Comparison of ENCODE assay signal across 8 mouse cellular contexts in the genomic region with DNA sequence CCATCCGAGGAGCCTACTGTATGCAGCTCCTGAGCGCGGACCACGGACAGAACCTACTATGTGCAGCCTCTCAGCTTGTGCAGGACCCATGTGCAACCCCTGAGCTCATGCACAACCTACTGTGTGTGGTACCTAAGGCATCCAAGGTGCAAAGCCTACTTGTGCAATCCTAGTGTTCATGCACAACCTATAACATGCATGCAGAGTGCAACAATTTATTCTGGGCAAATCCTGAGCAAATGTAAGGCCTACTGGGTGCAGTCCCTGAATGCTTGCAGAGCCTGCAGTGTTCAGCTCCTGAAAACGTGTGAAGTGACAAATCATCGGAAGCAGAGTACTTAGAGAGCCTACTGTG. TPM values are rescaled to one million over a fixed set of nuclear protein-coding genes. Genes with fewer than 3 reads are reported as not detected.
DNase-seq lines count a peak whose midpoint lies in the region; ATAC-seq and TF ChIP-seq lines count a peak whose summit lies in the region.

No protein-coding gene starts in this region.

- peak overlapping the region; percentile 72 for H3K4me2 ChIP-seq in heart, postnatal 0 days (ENCODE audit: low read depth, low read length)
- peak overlapping the region; percentile 60 for H3K4me2 ChIP-seq in embryonic facial prominence, embryonic 12.5 days (replicated peaks)
- peak overlapping the region; percentile 81 for H3K4me2 ChIP-seq in intestine, embryonic 15.5 days (replicated peaks)
- no peak overlapping the region for H3K4me2 ChIP-seq in midbrain, postnatal 0 days (ENCODE audit: low read depth, low read length, poor library complexity, severe bottlenecking)

- H3K27me3 ChIP-seq in heart, postnatal 0 days (ENCODE audit: control insufficient read depth, insufficient read depth, low read length): no peaks in the 10 kb centered on the region
- peaks cover 37% of the 10 kb centered on the region for H3K27me3 ChIP-seq in embryonic facial prominence, embryonic 12.5 days
- H3K27me3 ChIP-seq in intestine, embryonic 15.5 days (replicated peaks): peaks cover 5% of the 10 kb centered on the region; the same call in 1 of the 2 replicates
- H3K27me3 ChIP-seq in midbrain, postnatal 0 days (ENCODE audit: insufficient read depth, low read length): peaks cover 48% of the 10 kb centered on the region

- 0 out of 2 replicates have a peak overlapping the region, but pooled peaks have one; percentile 40 for H3K27ac ChIP-seq in heart, postnatal 0 days (ENCODE audit: low read depth)
- peak overlapping the region; percentile 90 for H3K27ac ChIP-seq in embryonic facial prominence, embryonic 12.5 days
- H3K27ac ChIP-seq in intestine, embryonic 15.5 days: 0 out of 2 replicates have a peak overlapping the region, but pooled peaks have one; percentile 84
- no peak overlapping the region for H3K27ac ChIP-seq in midbrain, postnatal 0 days (ENCODE audit: low read depth, low read length)

- no peaks in the 10 kb centered on the region for H3K9me3 ChIP-seq in heart, postnatal 0 days (replicated peaks; ENCODE audit: control insufficient read depth, low read length)
- H3K9me3 ChIP-seq in embryonic facial prominence, embryonic 12.5 days: no peaks in the 10 kb centered on the region
- no peaks in the 10 kb centered on the region for H3K9me3 ChIP-seq in intestine, embryonic 15.5 days
- no peaks in the 10 kb centered on the region for H3K9me3 ChIP-seq in midbrain, postnatal 0 days (ENCODE audit: low read length)

- H3K36me3 ChIP-seq in heart, postnatal 0 days (replicated peaks; ENCODE audit: control insufficient read depth, insufficient read depth, low read length): no peaks in the 10 kb centered on the region
- H3K36me3 ChIP-seq in embryonic facial prominence, embryonic 12.5 days: no peaks in the 10 kb centered on the region
- no peaks in the 10 kb centered on the region for H3K36me3 ChIP-seq in intestine, embryonic 15.5 days
- no peaks in the 10 kb centered on the region for H3K36me3 ChIP-seq in midbrain, postnatal 0 days (ENCODE audit: insufficient read depth, low read length)

- no peak for DNase-seq in heart, postnatal 0 days (ENCODE audit: low spot score)
- DNase-seq in heart, postnatal 4 days: no peak
- DNase-seq in midbrain, postnatal 0 days (ENCODE audit: low spot score): no peak
- no peak for DNase-seq in urinary bladder, adult 18-20 months (ENCODE audit: low spot score in 2 of 2)
- DNase-seq in cerebellum, adult 9-10 months: no peak
- DNase-seq in gastrocnemius, adult 8-10 months (ENCODE audit: low spot score in 2 of 2): no peak

- TF ChIP-seq CTCF in heart, postnatal 0 days (IDR thresholded peaks at IDR 0.05; ENCODE audit: low read depth): no peak
- TF ChIP-seq CTCF in midbrain, postnatal 0 days (IDR thresholded peaks at IDR 0.05): no peak

- peak overlapping the region; percentile 43; the same call in 1 of the 2 replicates for H3K4me3 ChIP-seq in heart, postnatal 0 days (ENCODE audit: low read depth, low read length)
- H3K4me3 ChIP-seq in embryonic facial prominence, embryonic 12.5 days: peak overlapping the region; percentile 34; the same call in 1 of the 2 replicates
- peak overlapping the region; percentile 39; the same call in 1 of the 2 replicates for H3K4me3 ChIP-seq in intestine, embryonic 15.5 days (replicated peaks)
- peak overlapping the region; percentile 10; the same call in 1 of the 2 replicates for H3K4me3 ChIP-seq in midbrain, postnatal 0 days (ENCODE audit: low read depth, low read length)

- H3K4me1 ChIP-seq in heart, postnatal 0 days (ENCODE audit: control insufficient read depth, insufficient read depth): peaks cover 82% of the 10 kb centered on the region
- H3K4me1 ChIP-seq in embryonic facial prominence, embryonic 12.5 days: peaks cover 90% of the 10 kb centered on the region
- H3K4me1 ChIP-seq in intestine, embryonic 15.5 days (replicated peaks): peaks cover 90% of the 10 kb centered on the region
- H3K4me1 ChIP-seq in midbrain, postnatal 0 days (ENCODE audit: insufficient read depth, low read length): peaks cover 22% of the 10 kb centered on the region

- ATAC-seq in heart, postnatal 0 days (ENCODE audit: insufficient read depth, low read depth): no peak
- ATAC-seq in embryonic facial prominence, embryonic 12.5 days (ENCODE audit: insufficient number of reproducible peaks, insufficient read depth, low FRiP score, low TSS enrichment): no peak; the same call in 1 of the 2 replicates
- no peak for ATAC-seq in intestine, embryonic 15.5 days
- ATAC-seq in midbrain, postnatal 0 days (ENCODE audit: low FRiP score): no peak

- WGBS in heart, postnatal 0 days: 15% methylated on average over 6 of the region's 6 CpGs
- WGBS in embryonic facial prominence, embryonic 12.5 days: 16% methylated on average over 6 of the region's 6 CpGs
- WGBS in intestine, embryonic 15.5 days: 19% methylated on average over 6 of the region's 6 CpGs
- 19% methylated on average over 6 of the region's 6 CpGs for WGBS in midbrain, postnatal 0 days

- no peak for TF ChIP-seq EP300 in heart, postnatal 0 days (IDR thresholded peaks at IDR 0.05; ENCODE audit: low read depth)

- H3K9ac ChIP-seq in heart, postnatal 0 days (replicated peaks; ENCODE audit: low read depth, low read length): no peak overlapping the region; the same call in 1 of the 2 replicates
- peak overlapping the region; percentile 57 for H3K9ac ChIP-seq in embryonic facial prominence, embryonic 12.5 days
- peak overlapping the region; percentile 45 for H3K9ac ChIP-seq in intestine, embryonic 15.5 days
- peak overlapping the region; percentile 33; the same call in 1 of the 2 replicates for H3K9ac ChIP-seq in midbrain, postnatal 0 days (replicated peaks; ENCODE audit: low read length, poor library complexity, severe bottlenecking)

RNA-seq across cellular contexts. Expression of a gene that starts 6.9 kb away (rescaled TPM):
- total RNA-seq in heart, postnatal 0 days (2014; rRNA removed; ENCODE audit: low replicate concordance): 18.9 and 26.8 TPM in 2 replicates
- polyA plus RNA-seq in heart, postnatal 0 days (2015; fragmentation: Nextera tagmentation; extraction: Ambion mirVana): 22.3 and 28.0 TPM in 2 replicates
- 1 to 10 TPM; 6.4 to 9.5 TPM for total RNA-seq in heart, postnatal 4 days (2021)
- polyA plus RNA-seq in embryonic facial prominence, embryonic 12.5 days (2016; fragmentation: Nextera tagmentation; extraction: Ambion mirVana): 15.9 and 20.5 TPM in 2 replicates
- polyA plus RNA-seq in intestine, embryonic 15.5 days (2015; fragmentation: Nextera tagmentation; extraction: Ambion mirVana): 26.6 and 29.9 TPM in 2 replicates
- total RNA-seq in midbrain, postnatal 0 days (2014; rRNA removed): 3.5 and 7.3 TPM in 2 replicates
- polyA plus RNA-seq in midbrain, postnatal 0 days (2015; fragmentation: Nextera tagmentation; extraction: Ambion mirVana): 5.0 and 6.4 TPM in 2 replicates
- total RNA-seq in gastrocnemius, adult 8-10 months (2022): 10 to 100 TPM in 3 of 4 experiments, 1 to 10 TPM in 1; 6.8 to 31.8 (median 26.9) TPM

RNA-seq across cellular contexts. Expression of a gene that starts 18.7 kb away (rescaled TPM):
- 13.9 and 18.9 TPM in 2 replicates for total RNA-seq in heart, postnatal 0 days (2014; rRNA removed; ENCODE audit: low replicate concordance)
- 9.1 and 9.7 TPM in 2 replicates for polyA plus RNA-seq in heart, postnatal 0 days (2015; fragmentation: Nextera tagmentation; extraction: Ambion mirVana)
- total RNA-seq in heart, postnatal 4 days (2021): 10 to 100 TPM; 15.5 to 17.2 TPM
- 70.3 TPM in 2 replicates for polyA plus RNA-seq in embryonic facial prominence, embryonic 12.5 days (2016; fragmentation: Nextera tagmentation; extraction: Ambion mirVana)
- polyA plus RNA-seq in intestine, embryonic 15.5 days (2015; fragmentation: Nextera tagmentation; extraction: Ambion mirVana): 41.0 and 42.6 TPM in 2 replicates
- 40.2 and 47.3 TPM in 2 replicates for total RNA-seq in midbrain, postnatal 0 days (2014; rRNA removed)
- polyA plus RNA-seq in midbrain, postnatal 0 days (2015; fragmentation: Nextera tagmentation; extraction: Ambion mirVana): 22.6 and 22.7 TPM in 2 replicates
- 1 to 10 TPM; 2.1 to 4.0 (median 2.3) TPM for total RNA-seq in gastrocnemius, adult 8-10 months (2022)

RNA-seq across cellular contexts. Expression of a gene that starts 36.0 kb away (rescaled TPM):
- total RNA-seq in heart, postnatal 0 days (2014; rRNA removed; ENCODE audit: low replicate concordance): 163 and 256 TPM in 2 replicates
- polyA plus RNA-seq in heart, postnatal 0 days (2015; fragmentation: Nextera tagmentation; extraction: Ambion mirVana): 355 and 386 TPM in 2 replicates
- 100 to 1,000 TPM; 162 to 169 TPM for total RNA-seq in heart, postnatal 4 days (2021)
- 308 and 322 TPM in 2 replicates for polyA plus RNA-seq in embryonic facial prominence, embryonic 12.5 days (2016; fragmentation: Nextera tagmentation; extraction: Ambion mirVana)
- 363 and 364 TPM in 2 replicates for polyA plus RNA-seq in intestine, embryonic 15.5 days (2015; fragmentation: Nextera tagmentation; extraction: Ambion mirVana)
- 153 and 267 TPM in 2 replicates for total RNA-seq in midbrain, postnatal 0 days (2014; rRNA removed)
- polyA plus RNA-seq in midbrain, postnatal 0 days (2015; fragmentation: Nextera tagmentation; extraction: Ambion mirVana): 362 and 384 TPM in 2 replicates
- total RNA-seq in gastrocnemius, adult 8-10 months (2022): 100 to 1,000 TPM; 119 to 143 (median 123) TPM
